Mouse (Mus musculus) kidney, embryonic 14.5 days (tissue): ENCODE results near the gene Mettl18. TPM values are rescaled to one million over a fixed set of nuclear protein-coding genes. Genes with fewer than 3 reads are reported as not detected.
"Not testable (repeated sequence)": the region's sequence is repeated elsewhere in the genome, so short reads cannot be mapped to it uniquely, and the experiment has no call there.

Experiments used
- ATAC-seq: fragments of 200-750 bp; cut with Nextera tagmentation; 2 replicates; pipeline ENCODE4 v1.8.0; 2017; ENCODE audit warnings: moderate number of reproducible peaks, mild to moderate bottlenecking, moderate TSS enrichment, moderate library complexity; ENCODE audit not compliant: low FRiP score, low TSS enrichment
- H3K27ac ChIP-seq: fragments of 300-500 bp; sonication (generic); 2 replicates; pipeline ENCODE4 v1.5.1; 2014; ENCODE audit warnings: low read depth, mild to moderate bottlenecking, low read length, moderate library complexity, mixed read lengths
- H3K27me3 ChIP-seq: fragments of 300-500 bp; sonication (generic); 2 replicates; pipeline ENCODE4 v1.6.1; 2014; ENCODE audit warnings: mild to moderate bottlenecking, low read length; ENCODE audit not compliant: control insufficient read depth, insufficient read depth
- H3K36me3 ChIP-seq: fragments of 300-500 bp; sonication (generic); 2 replicates; pipeline ENCODE4 v1.6.1; 2014; ENCODE audit warnings: low read length, mixed read lengths; ENCODE audit not compliant: control insufficient read depth, insufficient read depth
- H3K4me1 ChIP-seq: fragments of 300-500 bp; sonication (generic); 2 replicates; pipeline ENCODE4 v1.6.1; 2014; ENCODE audit warnings: low read length, mixed read lengths; ENCODE audit not compliant: control insufficient read depth, insufficient read depth
- H3K4me2 ChIP-seq: fragments of 300-500 bp; sonication (generic); replicated peaks from 2 replicates; pipeline ENCODE4 v1.6.1; 2014; ENCODE audit warnings: low read depth, mild to moderate bottlenecking, low read length
- H3K4me3 ChIP-seq: fragments of 300-500 bp; sonication (generic); 2 replicates; pipeline ENCODE4 v1.5.1; 2014; ENCODE audit warnings: mild to moderate bottlenecking, low read length
- H3K9ac ChIP-seq: fragments of 300-500 bp; sonication (generic); 2 replicates; pipeline ENCODE4 v1.6.1; 2014; ENCODE audit warnings: low read depth, mild to moderate bottlenecking, low read length, moderate library complexity
- H3K9me3 ChIP-seq: fragments of 300-500 bp; sonication (generic); 2 replicates; pipeline ENCODE4 v1.6.1; 2016; ENCODE audit warnings: low read length; ENCODE audit not compliant: control insufficient read depth
- WGBS: fragments of 180-500 bp; shearing (Covaris S2); extraction: QIAGEN DNeasy Blood & Tissue Kit; methylation state at CpG from one replicate; pipeline ENCODE4 v1.1.7; 2014; 5-methylcytosine and 5-hydroxymethylcytosine counted together
- polyA plus RNA-seq: library from polyadenylated mRNA; unstranded; fragments of >200 nt; fragmentation: Nextera tagmentation; extraction: Ambion mirVana; gene quantifications from 2 replicates; pipeline ENCODE4 v1.2.1, GENCODE M21; 2014

Gene Mettl18
- polyA plus RNA-seq, 1 experiment from 2014 or later, result 9.6 TPM

- H3K4me2 ChIP-seq, H3K9me3 ChIP-seq, H3K4me1 ChIP-seq, H3K9ac ChIP-seq, H3K4me3 ChIP-seq, H3K27me3 ChIP-seq, H3K27ac ChIP-seq, H3K36me3 ChIP-seq, ATAC-seq: not testable (repeated sequence)
- 73% methylated on average over 5 of the region's 5 CpGs for WGBS
These were observed 27.4 kb downstream of the Mettl18 start for GRCm38 (mm10) chr1:164022106-164022505.

- Histone ChIP-seq H3K4me3 (no peak overlapping the region), H3K27me3 (no peaks in the 10 kb centered on the region), H3K4me2 (no peak overlapping the region), H3K9ac (no peak overlapping the region), H3K9me3 (no peaks in the 10 kb centered on the region), H3K36me3 (no peaks in the 10 kb centered on the region), H3K4me1 (no peaks in the 10 kb centered on the region), H3K27ac (no peak overlapping the region)
- ATAC-seq, result no peak
- 90% methylated on average over 4 of the region's 4 CpGs for WGBS
These were observed 31.0 kb downstream of the Mettl18 start for GRCm38 (mm10) chr1:164025685-164026084.

GRCm38 (mm10) chr1:164027416-164027815 lies 32.7 kb downstream of the Mettl18 start:
- no peak for ATAC-seq
- Histone ChIP-seq H3K4me3 (no peak overlapping the region), H3K9me3 (no peaks in the 10 kb centered on the region), H3K36me3 (no peaks in the 10 kb centered on the region), H3K4me1 (no peaks in the 10 kb centered on the region), H3K27ac (no peak overlapping the region), H3K9ac (no peak overlapping the region), H3K27me3 (no peaks in the 10 kb centered on the region), H3K4me2 (no peak overlapping the region)
- WGBS, result 54% methylated on average over 5 of the region's 5 CpGs

- Histone ChIP-seq H3K4me1 (no peaks in the 10 kb centered on the region), H3K27ac (no peak overlapping the region), H3K9ac (no peak overlapping the region), H3K4me3 (no peak overlapping the region), H3K36me3 (no peaks in the 10 kb centered on the region), H3K4me2 (no peak overlapping the region), H3K27me3 (no peaks in the 10 kb centered on the region), H3K9me3 (no peaks in the 10 kb centered on the region)
- no peak for ATAC-seq
- 77% methylated on average over 10 of the region's 10 CpGs for WGBS
These were observed 45.9 kb downstream of the Mettl18 start for GRCm38 (mm10) chr1:164040385-164041135.

GRCm38 (mm10) chr1:164043549-164043948 lies 48.9 kb downstream of the Mettl18 start:
- Histone ChIP-seq H3K27ac (no peak overlapping the region), H3K4me3 (no peak overlapping the region), H3K9me3 (no peaks in the 10 kb centered on the region), H3K9ac (no peak overlapping the region), H3K4me1 (no peaks in the 10 kb centered on the region), H3K36me3 (no peaks in the 10 kb centered on the region), H3K4me2 (no peak overlapping the region), H3K27me3 (no peaks in the 10 kb centered on the region)
- 49% methylated on average over 3 of the region's 3 CpGs for WGBS
- ATAC-seq, result no peak

Other genes starting within 250 kb of the Mettl18 start
- 31.7 and 36.8 TPM in 2 replicates for gene Kifap3, start 215.3 kb upstream of the Mettl18 start, polyA plus RNA-seq
- 9.9 and 17.5 TPM in 2 replicates for gene Scyl3, start 65.8 kb upstream of the Mettl18 start, polyA plus RNA-seq
- gene BC055324, start 93 bp upstream of the Mettl18 start, polyA plus RNA-seq, result 19.8 and 32.6 TPM in 2 replicates
- not detected in 2 replicates for gene Sele, start 53.3 kb downstream of the Mettl18 start, polyA plus RNA-seq
- gene Sell, start 67.1 kb downstream of the Mettl18 start, polyA plus RNA-seq, result 0.03 and 0.45 TPM in 2 replicates
- 0.32 TPM in 1 of 2 replicates, not detected in the other for gene Selp, start 120.4 kb downstream of the Mettl18 start, polyA plus RNA-seq
- gene F5, start 156.9 kb downstream of the Mettl18 start, polyA plus RNA-seq, result 0.21 and 0.27 TPM in 2 replicates